Mouse (Mus musculus) heart, adult 9 months (tissue): ENCODE measurements around the gene Tfpi.

Experiments used
- DNase-seq, 2 experiments: peaks; one replicate each; pipeline ENCODE4 v3.0.0; 2022; ENCODE audit warnings: low spot score in 2 of 2

Tfpi gene

DNA sequence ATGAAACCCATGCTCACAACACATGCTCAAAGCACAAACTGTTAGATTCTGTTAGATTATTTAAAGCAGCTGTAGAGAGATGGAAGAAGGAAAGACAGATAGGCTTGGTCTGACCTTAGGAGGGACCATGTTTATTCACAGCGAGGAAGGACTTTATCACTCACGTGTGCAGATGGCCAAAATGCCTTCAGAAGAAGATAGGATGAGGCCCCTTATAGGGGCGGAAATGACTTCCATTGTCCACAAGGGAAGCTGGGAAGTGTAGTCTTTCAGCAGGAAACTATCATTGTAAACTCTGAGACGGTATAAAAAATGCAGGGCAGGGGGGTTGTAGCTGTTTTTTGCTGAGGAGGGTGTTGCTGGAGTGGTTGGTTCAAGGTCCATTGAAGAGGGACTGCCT is at the start of gene Tfpi:
TSS of gene Tfpi (minus strand) at position 199 of the 400 bp plus-strand sequence.
- DNase-seq, result peak; percentile 45 to 57

DNA sequence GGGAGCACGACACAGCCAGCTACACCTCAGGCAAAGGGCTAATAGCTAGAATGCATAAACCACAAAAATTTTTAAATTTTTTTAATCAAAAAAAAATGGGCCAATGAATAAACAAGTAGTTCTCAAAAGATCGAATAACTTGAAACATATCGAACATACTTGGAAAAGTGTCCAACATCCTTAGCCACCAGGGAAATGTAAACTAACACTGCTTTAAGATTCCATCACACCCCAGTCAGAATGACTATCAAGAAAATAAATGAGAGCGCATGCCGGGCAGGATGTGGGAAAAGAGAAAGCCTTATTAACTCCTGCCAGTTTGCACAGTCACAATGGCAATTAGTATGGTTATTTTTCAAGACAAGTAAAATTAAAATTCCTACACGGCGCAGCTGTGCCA is 49.6 kb upstream of the Tfpi start:
- no peak for DNase-seq

DNA sequence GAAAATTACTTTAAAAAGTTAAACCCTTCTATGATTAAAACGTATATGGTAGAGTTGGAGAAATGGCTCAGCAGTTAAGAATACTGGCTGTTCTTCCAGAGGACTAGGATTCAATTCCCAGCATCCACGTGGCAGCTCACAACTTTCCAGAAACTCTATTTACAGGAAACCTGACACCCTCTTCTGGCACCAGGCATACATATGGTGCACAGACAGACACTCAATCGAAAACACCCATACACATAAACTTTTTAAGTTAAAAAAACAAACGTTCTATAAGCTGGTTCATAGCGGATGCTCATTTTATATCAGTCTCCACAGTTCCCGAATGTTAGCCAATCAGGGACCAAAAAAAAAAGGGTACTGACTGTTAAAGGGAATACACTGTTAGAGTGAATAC is 49.2 kb upstream of the Tfpi start:
- DNase-seq, result no peak

DNA sequence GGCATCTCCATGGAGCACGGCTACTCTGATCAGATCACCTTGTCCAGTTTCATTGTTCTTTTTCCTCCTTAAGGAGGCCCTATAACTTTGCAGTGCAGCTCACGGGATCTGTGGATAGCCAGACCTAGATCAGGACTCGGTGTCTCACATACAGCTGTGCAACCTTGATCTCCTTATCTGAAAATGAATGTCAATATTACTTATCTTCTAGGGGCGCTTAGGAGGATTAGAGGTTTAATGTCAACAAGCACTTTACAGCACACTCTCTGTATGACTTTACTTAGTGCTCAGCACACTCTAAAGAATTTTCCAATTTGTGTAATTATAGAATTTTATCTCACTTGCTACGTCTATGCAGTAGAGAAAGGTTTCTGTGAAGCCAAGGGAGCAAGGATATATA is 48.5 kb upstream of the Tfpi start:
- DNase-seq, result no peak

DNA sequence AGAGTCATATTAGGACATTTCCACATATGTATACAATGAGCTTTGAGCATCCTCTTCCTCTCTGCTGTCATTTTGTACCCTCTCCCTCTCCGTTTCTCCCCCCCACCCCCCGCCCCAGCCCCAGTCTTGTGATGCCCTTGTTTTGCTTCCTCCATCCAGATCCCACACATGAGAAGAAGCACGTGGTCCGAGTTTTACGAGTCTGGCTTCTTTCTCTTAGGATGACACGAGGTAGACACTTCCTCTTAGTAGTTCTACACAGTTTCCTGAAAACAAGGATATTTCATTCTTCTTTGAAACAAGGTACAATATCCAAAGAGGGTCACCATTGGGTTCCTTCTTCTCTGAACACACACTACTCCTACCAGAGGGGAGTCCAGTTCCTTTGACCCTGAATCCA is 47.4 kb upstream of the Tfpi start:
- no peak for DNase-seq

DNA sequence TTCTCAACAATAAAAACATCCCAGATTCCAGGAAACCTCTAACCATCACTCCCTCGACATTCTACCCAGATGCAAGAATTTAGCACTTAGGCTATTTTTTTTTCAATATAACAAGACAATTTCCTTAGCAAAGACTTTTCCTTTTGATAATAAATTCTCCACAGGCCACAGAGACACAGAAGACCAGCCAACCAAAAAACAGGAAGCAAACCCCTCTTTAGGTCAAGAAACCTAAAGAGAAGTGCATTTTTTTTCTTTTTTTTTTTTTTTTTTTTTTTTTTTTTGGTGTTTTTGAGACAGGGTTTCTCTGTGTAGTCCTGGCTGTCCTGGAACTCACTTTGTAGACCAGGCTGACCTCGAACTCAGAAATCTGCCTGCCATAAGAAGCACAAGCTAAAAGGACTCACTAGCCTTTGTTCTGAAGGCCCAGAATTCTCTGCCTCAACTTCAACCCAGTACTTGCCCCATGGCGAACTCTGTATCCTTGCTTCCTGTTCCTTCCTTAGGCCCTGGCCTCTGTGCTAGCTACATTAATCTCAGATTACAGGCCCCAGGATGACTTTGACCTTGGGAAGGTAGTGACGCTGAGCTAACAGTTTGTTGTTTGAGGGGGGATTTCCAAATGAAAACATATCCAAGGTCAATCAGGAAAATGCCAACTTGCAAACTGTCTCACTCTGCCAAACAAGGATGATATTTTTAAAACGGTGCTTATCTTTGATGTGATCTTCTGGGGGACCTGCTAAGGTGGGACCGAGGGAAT is 46.7 kb upstream of the Tfpi start:
- no peak for DNase-seq

DNA sequence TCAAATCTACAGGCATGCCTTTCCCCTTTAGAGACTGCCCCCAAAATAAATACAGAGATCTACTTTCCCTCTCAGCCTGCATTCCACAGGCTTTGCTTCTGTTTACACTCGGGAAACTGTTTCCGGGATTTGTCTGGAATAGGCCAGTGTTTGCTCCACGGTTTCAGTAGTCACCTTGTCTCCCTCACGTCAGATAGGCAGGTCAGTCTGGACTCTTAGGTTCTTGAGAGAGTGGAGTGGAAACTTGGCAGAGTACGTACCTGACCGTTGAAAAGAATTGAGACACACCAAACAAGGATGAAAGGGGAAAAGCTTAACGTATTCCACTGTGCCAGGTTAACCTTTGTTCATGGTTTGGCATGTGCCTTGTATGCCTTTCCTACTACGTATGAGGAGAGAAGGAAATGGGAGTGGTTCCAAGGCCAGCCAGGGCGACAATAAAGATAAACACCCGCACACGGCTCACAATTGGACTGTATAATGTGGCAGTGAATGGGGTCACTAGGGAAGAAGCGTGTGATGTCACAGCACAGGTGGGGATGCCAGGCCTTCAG is 43.0 kb upstream of the Tfpi start:
- peak; percentile 57 to 69 for DNase-seq

DNA sequence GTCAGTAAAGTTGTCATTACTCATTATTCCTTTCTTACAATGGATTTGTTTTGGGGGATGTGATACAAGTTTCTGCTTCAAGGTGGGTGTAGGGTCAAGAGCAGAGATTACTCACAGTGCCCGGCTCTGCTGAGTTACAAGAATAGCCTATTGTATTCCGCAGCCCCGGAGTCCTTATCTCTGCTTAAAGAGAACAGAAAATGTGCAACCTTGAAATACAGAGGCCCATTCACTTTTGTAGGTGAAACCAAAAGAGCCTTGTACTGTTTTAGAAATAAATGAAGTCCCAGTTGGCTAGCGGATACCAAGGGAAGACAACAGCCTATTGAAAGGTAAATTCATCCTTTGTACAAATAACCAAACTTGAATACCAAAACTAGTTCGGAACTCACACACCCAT is 42.2 kb upstream of the Tfpi start:
- DNase-seq, result peak in 1 of 2 experiments; percentile 3

DNA sequence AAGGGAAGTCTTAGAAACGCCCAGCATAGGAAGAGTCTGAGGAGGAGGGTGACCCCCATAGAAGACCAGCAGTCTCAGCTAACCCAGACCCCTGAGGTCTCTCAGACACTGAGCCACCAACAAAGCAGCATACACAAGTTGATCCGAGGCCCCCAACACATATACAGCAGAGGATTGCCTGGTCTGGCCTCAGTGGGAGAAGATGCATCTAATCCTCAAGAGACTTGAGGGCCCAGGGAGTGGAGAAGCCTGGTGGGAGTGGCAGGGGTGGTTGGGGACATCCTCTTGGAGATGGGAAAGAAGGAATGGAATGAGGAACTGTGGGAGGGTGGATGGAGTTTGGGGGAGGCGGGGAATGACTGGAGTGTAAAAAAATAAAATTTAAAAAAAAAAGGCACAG is 36.7 kb upstream of the Tfpi start:
- no peak for DNase-seq

DNA sequence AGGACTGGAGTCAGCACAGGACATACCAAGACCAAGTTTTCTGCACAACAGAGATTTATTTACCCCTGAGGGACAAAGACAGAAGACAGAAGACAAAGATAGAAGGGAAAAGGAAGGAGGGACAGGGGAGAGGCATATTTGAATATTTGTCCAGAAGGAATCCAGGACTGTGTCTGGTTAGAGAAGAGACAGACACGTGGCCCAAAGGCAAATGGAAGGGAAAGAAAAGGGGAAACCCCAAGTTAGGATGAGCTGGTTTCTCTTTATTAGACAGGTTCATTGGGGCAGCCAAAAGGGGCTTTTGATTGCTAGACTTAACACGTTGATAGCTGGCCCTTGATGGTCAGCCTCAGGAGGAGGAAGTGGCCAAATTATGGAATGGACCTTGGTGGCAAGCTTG is 34.9 kb upstream of the Tfpi start:
- no peak for DNase-seq

DNA sequence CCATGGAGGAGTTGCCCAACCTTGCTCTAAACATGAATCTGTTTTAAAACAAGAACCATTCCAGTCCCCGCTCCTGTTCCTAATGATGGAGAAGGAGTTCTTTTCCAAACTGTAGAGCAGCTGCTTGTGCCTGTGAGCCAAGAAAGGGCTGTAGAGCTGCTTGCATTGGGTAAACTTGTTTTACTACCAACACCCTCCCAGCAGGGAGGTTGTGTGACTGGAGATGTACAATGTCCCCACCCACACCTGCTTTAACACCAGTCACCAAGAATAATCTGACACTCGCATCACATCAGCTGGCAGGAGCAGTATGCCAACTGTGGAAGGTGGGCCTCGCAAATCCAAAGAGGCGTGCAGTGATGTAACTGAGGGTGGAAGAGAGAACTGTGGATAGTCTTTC is 34.5 kb upstream of the Tfpi start:
- no peak for DNase-seq

DNA sequence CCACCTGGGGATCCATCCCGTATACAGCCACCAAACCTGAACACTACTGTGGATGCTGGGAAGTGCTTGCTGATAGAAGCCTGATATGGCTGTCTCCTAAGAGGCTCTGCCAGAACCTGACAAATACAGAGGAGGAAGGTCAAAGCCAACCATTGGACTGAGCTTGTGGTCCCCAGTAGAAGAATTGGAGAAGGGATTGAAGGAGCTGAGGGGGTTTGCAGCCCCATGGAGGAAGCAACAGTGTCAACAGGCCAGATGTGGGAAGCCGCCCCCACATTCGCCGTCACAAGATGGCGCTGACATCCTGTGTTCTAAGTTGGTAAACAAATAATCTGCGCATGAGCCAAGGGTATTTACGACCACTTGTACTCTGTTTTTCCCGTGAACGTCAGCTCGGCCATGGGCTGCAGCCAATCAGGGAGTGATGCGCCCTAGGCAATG is 28.4 kb upstream of the Tfpi start:
- DNase-seq, result peak; percentile 8 to 44

DNA sequence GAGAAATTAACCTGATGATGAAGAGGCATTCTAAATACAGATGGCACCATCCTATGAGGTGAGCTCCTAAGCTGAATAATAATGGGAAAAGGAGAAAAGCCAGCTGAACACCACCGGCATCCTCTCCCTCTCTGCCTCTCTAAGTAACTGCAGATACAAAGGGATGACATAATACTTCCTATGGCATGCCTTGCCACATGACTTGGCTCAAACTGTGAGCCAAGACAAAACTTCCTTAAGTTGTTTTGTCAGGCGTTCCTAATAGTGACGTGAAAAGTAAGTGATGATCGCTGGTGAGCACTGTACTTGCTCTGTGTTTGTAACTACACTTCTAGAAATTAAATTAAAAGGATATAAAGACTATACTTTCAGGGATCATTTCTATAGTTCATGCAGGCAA is 27.7 kb upstream of the Tfpi start:
- peak; percentile 20 to 30 for DNase-seq

DNA sequence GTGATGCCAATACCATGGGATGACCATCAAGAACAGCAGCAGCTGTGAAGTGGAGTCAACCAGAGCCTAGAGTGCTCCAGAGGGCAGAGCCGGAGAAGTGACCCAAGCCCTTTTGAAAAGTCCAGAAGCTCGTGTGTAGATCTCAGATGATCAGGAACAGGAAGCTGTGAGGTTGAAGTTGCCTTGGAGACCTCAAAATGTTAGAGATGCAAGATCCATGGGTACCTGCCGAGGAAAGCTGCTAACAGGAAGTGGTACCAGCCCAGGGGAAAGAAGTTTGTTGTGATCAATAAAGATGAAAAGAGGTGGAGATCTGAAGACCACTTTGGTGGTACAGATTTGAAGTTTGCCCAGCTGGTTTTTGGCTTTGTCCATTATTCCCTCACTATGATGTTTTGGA is 22.3 kb upstream of the Tfpi start:
- DNase-seq, result no peak

DNA sequence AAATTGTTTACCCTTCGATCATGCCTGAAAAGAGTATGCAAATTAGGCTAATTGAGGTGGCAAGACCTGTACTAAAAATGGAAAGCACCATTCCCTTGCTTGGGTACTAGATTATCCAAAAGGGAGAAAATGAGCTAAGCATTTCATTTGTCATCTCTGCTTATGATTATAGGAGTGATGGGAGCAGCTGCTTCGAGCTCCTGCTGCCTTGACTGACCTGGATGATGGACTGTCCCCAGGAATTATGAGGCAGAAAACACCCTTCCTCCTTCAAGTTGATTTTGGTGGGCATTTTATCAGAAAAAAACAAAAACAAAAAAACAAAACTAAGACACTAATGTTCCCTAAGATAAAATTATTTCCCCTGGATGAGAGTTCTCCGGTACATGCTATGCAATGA is 18.5 kb upstream of the Tfpi start:
- DNase-seq, result no peak

DNA sequence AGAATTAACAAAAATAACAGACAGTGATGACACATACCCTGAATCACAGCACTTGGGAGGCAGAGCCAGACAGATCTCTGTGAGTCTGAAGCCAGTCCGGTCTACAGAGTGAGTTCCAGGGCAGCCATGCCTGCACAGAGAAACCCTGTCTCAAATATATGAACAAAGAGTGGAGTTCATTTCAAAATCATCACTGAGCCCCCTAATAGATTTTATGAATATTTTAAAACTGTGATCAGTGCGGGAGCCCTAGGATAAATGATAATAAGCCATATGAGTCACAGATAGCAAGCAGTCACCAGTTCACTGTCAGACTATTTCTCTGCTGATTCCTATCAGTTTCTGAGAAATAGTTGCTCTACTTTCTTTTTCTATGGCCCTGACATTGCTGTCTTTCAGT is 17.1 kb upstream of the Tfpi start:
- no peak for DNase-seq

DNA sequence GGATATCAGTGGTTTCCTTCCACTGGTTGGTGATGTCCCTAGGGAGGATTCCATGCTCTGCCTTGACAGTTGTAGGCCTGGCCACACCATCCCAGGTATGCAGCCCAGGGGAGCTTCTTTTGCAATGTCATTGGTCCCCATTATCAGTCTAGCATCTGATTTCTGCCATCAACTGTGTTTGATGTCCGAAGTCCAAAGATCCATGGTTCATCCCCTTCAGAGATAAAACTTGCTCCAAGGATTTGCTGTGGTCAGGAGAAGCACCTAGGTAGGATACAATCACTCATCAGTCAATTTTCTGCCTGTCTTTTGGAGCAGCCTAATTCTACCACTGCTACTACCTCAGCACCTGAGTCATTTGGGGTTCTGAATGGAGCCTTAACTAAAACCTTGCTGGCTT is 15.1 kb upstream of the Tfpi start:
- DNase-seq, result no peak

DNA sequence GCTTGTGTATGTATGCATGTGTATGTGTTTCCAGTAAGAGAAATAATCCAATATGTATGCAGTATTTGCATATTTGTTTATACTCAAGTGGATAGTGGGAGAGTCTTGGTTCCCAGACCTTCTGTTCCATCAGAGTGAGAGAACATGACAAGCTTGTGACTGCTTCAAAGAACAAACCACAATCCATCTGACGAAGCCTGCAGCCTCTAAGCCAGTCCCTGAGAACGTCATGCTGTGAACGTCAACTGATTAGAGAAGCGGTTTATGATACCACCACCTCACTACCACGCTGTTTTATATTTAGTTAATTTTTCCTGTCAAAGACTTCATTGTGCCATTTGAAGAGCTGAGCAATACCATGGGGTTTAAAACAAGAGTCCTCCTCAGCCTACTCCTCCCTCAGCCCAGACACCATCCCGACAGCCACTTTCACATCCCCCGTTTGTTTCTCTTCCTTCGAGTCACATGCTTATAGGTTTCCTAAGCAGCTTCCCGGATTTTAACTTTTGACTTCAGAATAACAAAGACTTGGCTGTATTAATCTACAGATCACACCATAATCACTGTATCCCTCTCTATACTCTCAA is 11.2 kb upstream of the Tfpi start:
- no peak for DNase-seq

DNA sequence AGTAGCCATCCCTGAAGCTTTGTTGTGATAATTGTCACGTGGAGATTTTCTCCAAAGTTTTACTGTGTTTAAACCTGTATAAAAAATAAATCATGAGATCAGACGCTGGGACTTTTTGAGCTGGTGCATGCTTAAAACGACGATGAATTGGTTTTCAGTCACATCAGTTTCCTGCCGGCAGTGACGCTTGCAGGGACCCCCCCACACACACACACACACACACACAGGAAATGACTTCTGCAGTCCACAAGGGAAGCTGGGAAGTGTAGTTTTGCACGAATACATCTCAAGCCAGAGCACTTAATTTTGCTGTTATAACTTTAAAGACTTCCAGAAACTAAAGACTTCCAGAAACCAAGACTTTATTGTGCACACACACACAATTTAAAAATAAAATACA is 5.3 kb upstream of the Tfpi start:
- DNase-seq, result peak; percentile 42 to 47

DNA sequence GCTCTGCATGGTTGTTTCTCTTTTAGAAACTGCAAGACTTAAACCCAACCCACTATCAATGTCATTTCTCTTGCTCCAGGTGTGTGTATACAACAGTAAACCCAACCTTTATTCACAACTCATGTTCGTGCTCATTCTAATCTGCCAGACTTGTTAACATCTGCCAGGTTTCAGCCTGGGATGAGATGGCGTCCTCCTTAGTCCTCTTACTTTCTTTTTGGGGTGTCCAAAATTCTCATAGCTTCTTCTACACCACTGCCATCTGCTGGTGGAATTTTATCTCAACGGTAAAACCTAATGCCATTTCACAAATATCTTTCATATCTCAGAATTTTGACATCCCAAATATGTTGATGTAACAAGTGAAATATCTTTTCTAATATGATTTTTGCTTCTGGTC is 2.5 kb upstream of the Tfpi start:
- DNase-seq, result peak; percentile 47 to 76

DNA sequence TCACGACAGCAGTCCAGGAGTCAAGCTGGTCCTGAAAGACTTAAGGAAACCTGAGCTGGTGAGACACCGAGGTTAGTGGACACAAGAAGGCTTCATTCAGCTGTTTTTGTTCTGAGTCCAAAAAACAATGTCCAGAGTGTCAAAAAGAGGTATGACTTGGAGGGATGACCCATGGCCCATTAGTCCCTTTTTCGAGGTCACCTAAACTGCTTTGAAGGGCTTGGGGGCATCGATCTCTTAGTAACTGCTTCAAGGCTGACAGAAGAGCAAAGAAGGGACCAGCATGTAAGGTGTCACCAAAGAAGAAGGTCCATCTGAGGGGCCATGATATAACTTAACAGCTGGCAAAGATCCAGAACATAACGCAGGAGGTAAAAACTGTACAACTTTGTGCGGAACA is 1.2 kb upstream of the Tfpi start:
- DNase-seq, result no peak

DNA sequence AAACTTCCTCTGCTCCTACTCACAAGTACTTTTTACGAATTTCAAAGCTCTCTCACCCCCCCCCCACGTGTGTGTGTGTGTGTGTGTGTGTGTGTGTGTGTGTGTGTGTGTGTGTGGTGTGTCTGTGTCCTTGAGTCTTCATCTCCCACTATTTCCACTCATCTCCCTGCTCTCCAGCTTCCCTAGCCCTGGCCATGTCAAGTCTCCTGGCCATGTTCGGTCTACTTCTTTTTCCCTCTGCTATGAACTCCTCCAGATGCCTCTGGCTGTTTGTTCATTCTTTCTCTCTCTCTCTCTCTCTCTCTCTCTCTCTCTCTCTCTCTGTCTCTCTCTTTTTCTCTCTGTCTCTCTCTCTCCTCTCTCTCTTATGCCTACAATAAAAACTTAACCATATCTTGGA is 444 bp downstream of the Tfpi start:
- no peak for DNase-seq

DNA sequence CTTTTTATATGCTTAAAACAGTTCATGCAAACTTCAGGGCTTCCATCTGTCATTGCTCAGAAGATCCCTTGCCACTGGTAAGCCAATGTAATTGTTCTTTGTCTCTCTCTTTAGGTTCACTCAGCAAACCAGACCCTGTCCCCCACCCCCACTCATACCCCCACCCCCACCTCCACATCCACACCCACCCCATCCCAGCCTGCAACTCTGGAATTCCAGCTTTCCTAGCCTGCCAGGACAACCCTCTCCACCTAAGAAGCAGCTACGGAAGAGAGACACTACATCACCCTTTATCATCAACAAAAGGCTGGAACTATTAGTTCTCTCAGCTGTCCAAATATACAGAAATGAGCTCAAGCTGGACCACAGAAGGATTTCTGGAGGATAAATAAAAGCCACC is 974 bp downstream of the Tfpi start:
- no peak for DNase-seq
